Mouse (Mus musculus): ENCODE measurements around the gene Zbed6.

Gene Zbed6

GRCm38 (mm10) chr1:133663427-133663826, 2.7 kb upstream of the Zbed6 start:
- peak; percentile 85 for ATAC-seq (ENCODE audit: low TSS enrichment)

GRCm38 (mm10) chr1:133662941-133663340, 2.3 kb upstream of the Zbed6 start:
- ATAC-seq (ENCODE audit: low TSS enrichment), result no peak

GRCm38 (mm10) chr1:133661203-133661933, 683 bp upstream of the Zbed6 start, which contains the start of gene Gm38394:
TSS of gene Gm38394 (minus strand) at chr1:133661318.
- peak; percentile 92 for ATAC-seq (ENCODE audit: low TSS enrichment)

DNA sequence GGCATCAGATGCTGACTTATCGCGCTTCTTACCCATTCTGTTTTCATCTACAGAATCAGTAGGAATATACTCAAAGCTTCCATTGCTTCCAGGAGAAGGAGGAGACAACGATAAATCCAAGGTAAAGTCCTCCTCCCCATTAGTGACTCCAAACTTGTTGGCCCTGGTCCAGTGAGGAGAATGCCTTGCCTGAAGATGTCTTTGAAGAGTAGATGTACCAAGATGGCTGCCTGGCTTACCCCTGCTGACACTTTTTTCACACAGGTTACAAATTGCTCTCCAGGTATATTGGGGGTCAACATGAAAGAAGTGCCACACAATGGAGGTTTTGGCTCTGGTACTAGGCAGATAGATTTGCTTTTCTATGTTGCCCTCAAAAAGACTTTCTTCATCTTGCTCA, 1.8 kb downstream of the Zbed6 start:
- ATAC-seq (ENCODE audit: low TSS enrichment), result no peak

- ATAC-seq (ENCODE audit: low TSS enrichment), result no peak
Observed at GRCm38 (mm10) chr1:133656811-133657210, 3.9 kb downstream of the Zbed6 start.

DNA sequence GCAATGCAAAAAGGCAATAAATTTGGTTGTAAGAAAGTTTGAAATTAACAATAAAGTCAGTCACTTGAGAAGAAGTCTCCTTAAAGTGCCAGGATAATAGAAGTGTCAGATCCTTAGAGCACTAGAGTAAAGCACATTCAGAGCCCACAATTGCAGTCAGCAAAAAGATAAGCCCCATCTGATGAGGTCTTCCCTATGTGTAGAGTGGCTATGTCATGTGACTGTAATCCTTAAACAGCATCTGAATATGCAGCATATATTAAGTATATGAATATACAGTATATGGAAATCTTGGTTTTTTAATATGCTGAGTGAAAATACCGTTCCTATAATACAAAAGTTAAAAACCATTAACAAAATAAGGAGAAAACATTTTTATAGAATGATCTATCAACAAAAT, 7.7 kb downstream of the Zbed6 start:
- no peak for ATAC-seq (ENCODE audit: low TSS enrichment)

DNA sequence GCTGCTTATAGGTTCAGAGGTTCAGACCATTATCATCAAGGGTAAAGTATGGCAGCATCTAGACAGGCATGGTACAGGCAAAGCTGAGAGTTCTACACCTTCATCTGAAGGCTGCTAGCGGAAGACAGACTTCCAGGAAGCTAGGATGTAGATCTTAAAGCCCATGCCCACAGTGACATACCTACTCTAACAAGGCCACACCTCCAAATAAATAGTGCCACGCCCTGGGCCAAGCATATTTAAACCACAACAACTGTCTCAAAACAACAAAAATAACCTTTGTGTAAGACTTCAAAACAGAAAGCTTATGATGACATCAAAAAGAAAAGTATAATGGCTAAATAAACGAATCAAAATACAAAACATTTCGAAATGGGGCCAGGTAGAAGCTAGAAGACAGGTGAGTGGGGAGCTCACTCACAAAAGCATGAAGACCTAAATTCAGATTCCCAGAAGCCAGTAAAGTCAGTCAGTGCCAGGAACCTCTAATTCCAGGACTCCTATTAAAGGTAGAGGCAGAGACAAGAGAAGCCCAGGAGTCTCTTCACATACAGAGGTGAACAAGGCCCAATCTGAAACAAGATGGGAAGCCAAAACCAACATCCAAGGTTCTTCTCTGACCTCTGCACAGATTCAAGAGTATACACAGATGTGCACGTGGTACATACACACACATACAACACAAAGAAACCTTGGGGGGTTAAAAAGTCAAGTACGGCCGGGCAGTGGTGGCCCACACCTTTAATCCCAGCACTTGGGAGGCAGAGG, 10.2 kb downstream of the Zbed6 start:
- no peak for ATAC-seq (ENCODE audit: low TSS enrichment)

DNA sequence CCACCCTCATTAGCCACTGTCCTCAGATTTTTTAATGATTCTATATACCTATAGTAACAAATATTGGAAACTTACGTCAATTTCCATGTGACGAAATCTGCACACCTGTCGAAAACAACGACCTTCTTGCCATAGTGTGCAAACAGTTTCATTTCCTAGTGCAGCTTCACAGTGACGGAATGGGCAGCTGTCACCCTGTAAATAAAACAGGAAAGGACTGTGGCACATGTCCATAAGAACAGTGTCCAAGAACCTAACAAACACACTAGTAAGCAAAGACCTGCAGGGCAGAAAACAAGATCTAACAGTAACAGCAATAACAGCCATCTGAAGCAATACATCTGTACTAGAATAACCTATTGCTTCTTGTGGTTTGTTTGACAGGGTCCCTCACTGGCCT, 15.0 kb downstream of the Zbed6 start:
- ATAC-seq (ENCODE audit: low TSS enrichment), result no peak

DNA sequence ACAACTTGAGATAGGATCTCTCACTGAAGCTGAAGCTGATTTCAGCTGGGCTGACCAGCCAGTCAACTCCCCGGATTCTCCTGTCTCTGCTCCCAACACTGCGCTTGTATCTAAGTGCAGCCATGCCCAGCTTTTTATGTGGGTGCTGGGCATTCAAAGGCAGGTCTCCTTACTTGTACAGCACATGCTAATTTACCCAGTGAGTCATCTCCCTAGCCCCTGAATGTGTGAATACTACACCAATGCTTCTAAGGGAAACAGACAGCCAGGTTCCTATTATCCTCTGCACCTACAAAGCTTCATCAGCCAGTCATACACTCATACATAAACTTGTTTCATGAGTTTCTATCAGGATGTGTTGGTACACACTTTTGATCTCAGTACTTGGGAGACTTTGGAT, 19.5 kb downstream of the Zbed6 start:
- peak; percentile 76; the same call in 1 of the 2 replicates for ATAC-seq (ENCODE audit: low TSS enrichment)

DNA sequence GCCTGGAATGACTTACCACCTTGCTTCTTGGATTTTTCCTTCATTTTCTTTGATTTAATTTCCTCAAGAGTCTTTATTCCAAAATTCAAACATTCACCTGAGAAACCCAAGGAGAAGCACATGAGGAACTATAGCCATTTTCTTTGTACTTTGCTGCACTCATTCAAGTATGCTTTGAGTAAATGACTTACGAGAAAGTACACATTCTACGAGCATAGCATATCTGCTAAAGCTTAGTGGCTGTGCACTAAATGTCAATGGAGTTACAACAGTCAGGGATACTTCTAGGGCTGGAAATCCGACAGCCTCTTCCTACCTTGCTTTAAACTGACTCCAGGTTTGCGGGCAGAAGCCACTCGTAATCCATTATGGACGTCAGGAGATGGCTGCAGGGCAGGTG, 22.2 kb downstream of the Zbed6 start:
- ATAC-seq (ENCODE audit: low TSS enrichment), result no peak

- ATAC-seq (ENCODE audit: low TSS enrichment), result no peak
Observed at GRCm38 (mm10) chr1:133632168-133632567, 28.5 kb downstream of the Zbed6 start.

DNA sequence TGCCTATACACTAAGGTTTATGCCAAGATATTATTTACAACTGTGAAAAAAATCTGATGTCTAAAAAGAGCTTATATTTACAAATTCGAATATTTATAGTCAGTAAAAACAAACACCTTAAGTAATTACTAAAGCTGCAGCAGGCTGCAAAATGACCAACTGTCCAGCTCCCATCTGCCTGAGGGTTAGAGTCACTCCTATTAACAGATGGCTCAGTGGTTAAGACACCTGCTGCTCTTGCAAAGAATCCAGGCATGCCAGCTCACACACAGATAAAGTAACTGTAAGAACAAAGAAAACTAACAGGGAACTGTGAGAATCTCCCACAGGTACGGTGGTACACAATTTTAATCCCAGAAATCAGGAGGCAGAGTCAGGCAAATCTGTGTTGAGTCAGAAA, 35.6 kb downstream of the Zbed6 start:
- no peak for ATAC-seq (ENCODE audit: low TSS enrichment)

GRCm38 (mm10) chr1:133618311-133618710, 42.4 kb downstream of the Zbed6 start:
- no peak for ATAC-seq (ENCODE audit: low TSS enrichment)

DNA sequence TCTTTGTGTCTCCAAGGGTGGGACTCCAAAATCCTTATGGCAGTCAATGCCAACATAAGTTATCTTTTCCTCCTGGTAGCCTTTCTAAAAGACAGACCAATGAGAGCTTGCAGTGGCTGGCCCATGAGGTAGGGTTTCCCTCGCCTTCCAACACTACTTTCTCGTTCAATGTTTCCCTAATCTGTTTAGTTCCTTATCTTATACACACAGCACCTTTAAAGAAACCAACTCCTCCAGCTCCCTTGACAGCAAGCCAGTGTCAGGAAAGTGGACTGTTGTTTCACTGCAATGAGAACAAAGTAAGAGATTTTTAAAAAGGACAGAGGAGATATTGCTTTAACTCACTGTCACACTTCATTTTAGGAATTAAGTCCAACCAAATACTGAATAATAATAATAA, 42.8 kb downstream of the Zbed6 start:
- ATAC-seq (ENCODE audit: low TSS enrichment), result no peak

- ATAC-seq (ENCODE audit: low TSS enrichment), result no peak
Observed at GRCm38 (mm10) chr1:133613817-133614216, 46.9 kb downstream of the Zbed6 start.

DNA sequence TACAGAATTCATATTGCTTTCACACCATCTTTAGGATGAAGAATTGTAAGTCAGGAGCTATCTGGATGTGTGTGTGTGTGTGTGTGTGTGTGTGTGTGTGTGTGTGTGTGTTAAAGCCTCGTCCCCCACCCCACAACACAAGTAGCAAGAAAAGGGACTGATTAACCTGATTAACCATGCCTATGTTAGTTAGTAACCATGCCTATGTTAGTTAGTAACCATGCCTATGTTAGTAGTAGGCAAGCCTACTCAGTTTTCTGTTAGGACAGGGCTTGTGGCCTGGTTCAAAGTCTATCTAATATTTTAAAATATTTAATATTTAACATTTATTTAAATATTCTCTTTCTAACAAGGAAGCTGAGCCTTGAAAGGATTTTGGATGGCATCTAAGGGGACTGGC, 49.2 kb downstream of the Zbed6 start:
- no peak for ATAC-seq (ENCODE audit: low TSS enrichment)

- ATAC-seq (ENCODE audit: low TSS enrichment), result no peak
Observed at GRCm38 (mm10) chr1:133610601-133611000, 50.1 kb downstream of the Zbed6 start.

- ATAC-seq (ENCODE audit: low TSS enrichment), result peak; percentile 100
Observed at GRCm38 (mm10) chr1:133609771-133610502, 50.7 kb downstream of the Zbed6 start, which contains the start of gene Snrpe. TSS of gene Snrpe (minus strand) at chr1:133610291.
